Mouse (Mus musculus) MEL (cell line): ENCODE measurements around the gene 1520401A03Rik. TPM values are rescaled to one million over a fixed set of nuclear protein-coding genes. Genes with fewer than 3 reads are reported as not detected.

Experiments
- DNase-seq: peaks from one replicate; pipeline ENCODE4 v3.0.0; 2011; ENCODE audit warnings: low read depth, low spot score
- H3K27ac ChIP-seq: 2 replicates; pipeline ENCODE4 v1.5.1; 2012; ENCODE audit warnings: low read depth, mild to moderate bottlenecking, control low read depth, low read length, moderate library complexity; ENCODE audit not compliant: control insufficient read depth
- H3K27me3 ChIP-seq, 2 experiments: fragments of 150-350 bp in 1 of 2; sonication (generic) in 1 of 2; 2 replicates each; pipeline ENCODE4 v1.6.1; 2012; ENCODE audit warnings: low read length in 2 of 2, mild to moderate bottlenecking in 2 of 2, improper control_type of control experiment in 1 of 2, moderate library complexity in 1 of 2; ENCODE audit not compliant: insufficient read depth in 2 of 2, control insufficient read depth in 1 of 2
- H3K36me3 ChIP-seq, 2 experiments: 2 replicates each; pipeline ENCODE4 v1.6.1; 2012 to 2014; ENCODE audit warnings: low read length in 2 of 2, improper control_type of control experiment in 1 of 2, inconsistent platforms in 1 of 2, mild to moderate bottlenecking in 1 of 2; ENCODE audit not compliant: insufficient read depth in 2 of 2, control insufficient read depth in 1 of 2
- H3K4me1 ChIP-seq, 2 experiments: fragments of 150-350 bp in 1 of 2; sonication (generic) in 1 of 2; 2 replicates each; pipeline ENCODE4 v1.6.1; 2012; ENCODE audit warnings: low read length in 2 of 2, improper control_type of control experiment in 1 of 2, mild to moderate bottlenecking in 1 of 2; ENCODE audit not compliant: insufficient read depth in 2 of 2, control insufficient read depth in 1 of 2
- H3K4me3 ChIP-seq, 2 experiments: fragments of 150-350 bp in 1 of 2; sonication (generic) in 1 of 2; 2 replicates each; pipeline ENCODE4 v1.5.1; 2012; ENCODE audit warnings: low read depth in 2 of 2, low read length in 2 of 2, mild to moderate bottlenecking in 2 of 2, moderate library complexity in 2 of 2, control low read depth in 1 of 2, improper control_type of control experiment in 1 of 2; ENCODE audit not compliant: control insufficient read depth in 1 of 2, insufficient read depth in 1 of 2
- H3K79me2 ChIP-seq: 2 replicates; pipeline ENCODE4 v1.6.1; 2012; ENCODE audit warnings: mild to moderate bottlenecking, low read length, moderate library complexity; ENCODE audit not compliant: control insufficient read depth, poor library complexity, insufficient read depth
- H3K9ac ChIP-seq: 2 replicates; pipeline ENCODE4 v1.6.1; 2012; ENCODE audit warnings: low read depth, mild to moderate bottlenecking, control low read depth, low read length, moderate library complexity; ENCODE audit not compliant: control insufficient read depth, poor library complexity, severe bottlenecking
- H3K9me3 ChIP-seq: fragments of 150-350 bp; sonication (generic); replicated peaks from 2 replicates; pipeline ENCODE4 v1.6.1; 2012; ENCODE audit warnings: mild to moderate bottlenecking, low read length, improper control_type of control experiment, moderate library complexity; ENCODE audit not compliant: insufficient read depth
- BHLHE40 ChIP-seq: IDR thresholded peaks from 2 replicates; pipeline ENCODE4 v1.6.1; 2012; ENCODE audit warnings: low read depth, mild to moderate bottlenecking, inconsistent platforms, low read length, improper control_type of control experiment, borderline replicate concordance
- CHD1 ChIP-seq: IDR thresholded peaks from 2 replicates; pipeline ENCODE4 v1.6.1; 2012; ENCODE audit warnings: low read depth, mild to moderate bottlenecking, inconsistent platforms, low read length, improper control_type of control experiment
- CHD2 ChIP-seq: IDR thresholded peaks from 2 replicates; pipeline ENCODE4 v1.6.1; 2011; ENCODE audit warnings: low read length, improper control_type of control experiment
- CTCF ChIP-seq, 3 experiments: IDR thresholded peaks in 2 of 3; conservative IDR thresholded peaks in 1 of 3; 2 replicates each; pipeline ENCODE4 v1.5.1; 2011 to 2012; ENCODE audit warnings: low read length in 3 of 3, low read depth in 2 of 3, mild to moderate bottlenecking in 2 of 3, improper control_type of control experiment in 1 of 3, inconsistent platforms in 1 of 3, mixed read lengths in 1 of 3, moderate library complexity in 1 of 3; ENCODE audit not compliant: control insufficient read depth in 1 of 3, insufficient read depth in 1 of 3, poor library complexity in 1 of 3, severe bottlenecking in 1 of 3
- E2F4 ChIP-seq: IDR thresholded peaks from 2 replicates; pipeline ENCODE4 v1.6.1; 2011; ENCODE audit warnings: low read depth, low read length, improper control_type of control experiment, borderline replicate concordance
- ELF1 ChIP-seq: IDR thresholded peaks from 2 replicates; pipeline ENCODE4 v1.6.1; 2014; ENCODE audit warnings: low read depth, mild to moderate bottlenecking, inconsistent platforms, low read length, improper control_type of control experiment, moderate library complexity
- EP300 ChIP-seq, 2 experiments: IDR thresholded peaks; 2 replicates each; pipeline ENCODE4 v1.6.1; 2011; ENCODE audit warnings: improper control_type of control experiment in 2 of 2, low read length in 2 of 2, low read depth in 1 of 2, mild to moderate bottlenecking in 1 of 2
- ETS1 ChIP-seq: IDR thresholded peaks from 2 replicates; pipeline ENCODE4 v1.6.1; 2012; ENCODE audit warnings: low read depth, mild to moderate bottlenecking, inconsistent platforms, low read length, improper control_type of control experiment, moderate library complexity
- GABPA ChIP-seq: IDR thresholded peaks from 2 replicates; pipeline ENCODE4 v1.6.1; 2012; ENCODE audit warnings: low read depth, mild to moderate bottlenecking, inconsistent platforms, low read length, improper control_type of control experiment, moderate library complexity
- GATA1 ChIP-seq: IDR thresholded peaks from 2 replicates; pipeline ENCODE4 v1.6.1; 2011; ENCODE audit warnings: low read depth, low read length, improper control_type of control experiment
- HCFC1 ChIP-seq: IDR thresholded peaks from 2 replicates; pipeline ENCODE4 v1.6.1; 2012; ENCODE audit warnings: low read depth, mild to moderate bottlenecking, inconsistent platforms, low read length, improper control_type of control experiment, moderate library complexity
- JUND ChIP-seq: IDR thresholded peaks from 2 replicates; pipeline ENCODE4 v1.6.1; 2011; ENCODE audit warnings: low read depth, mild to moderate bottlenecking, improper control_type of control experiment, low read length
- KAT2A ChIP-seq: conservative IDR thresholded peaks from 2 replicates; pipeline ENCODE4 v1.6.1; 2012; ENCODE audit warnings: low read depth, low read length, improper control_type of control experiment, inconsistent platforms
- MAFK ChIP-seq: IDR thresholded peaks from 2 replicates; pipeline ENCODE4 v1.6.1; 2011; ENCODE audit warnings: low read depth, mild to moderate bottlenecking, low read length, improper control_type of control experiment, borderline replicate concordance
- MAX ChIP-seq: IDR thresholded peaks from 2 replicates; pipeline ENCODE4 v1.6.1; 2011; ENCODE audit warnings: low read length, improper control_type of control experiment
- MAZ ChIP-seq: IDR thresholded peaks from 2 replicates; pipeline ENCODE4 v1.6.1; 2012; ENCODE audit warnings: low read depth, mild to moderate bottlenecking, inconsistent platforms, low read length, improper control_type of control experiment
- MEF2A ChIP-seq: IDR thresholded peaks from 2 replicates; pipeline ENCODE4 v1.6.1; 2014; ENCODE audit warnings: low read depth, mild to moderate bottlenecking, inconsistent platforms, low read length, improper control_type of control experiment; ENCODE audit not compliant: poor library complexity, insufficient replicate concordance, severe bottlenecking; ENCODE audit errors: extremely low read depth
- MXI1 ChIP-seq: IDR thresholded peaks from 2 replicates; pipeline ENCODE4 v1.6.1; 2011; ENCODE audit warnings: mild to moderate bottlenecking, low read depth, low read length, improper control_type of control experiment
- MYB ChIP-seq: IDR thresholded peaks from 2 replicates; pipeline ENCODE4 v1.6.1; 2011; ENCODE audit warnings: mild to moderate bottlenecking, low read depth, low read length, improper control_type of control experiment
- MYC ChIP-seq: IDR thresholded peaks from 2 replicates; pipeline ENCODE4 v1.6.1; 2011; ENCODE audit warnings: low read depth, mild to moderate bottlenecking, low read length, improper control_type of control experiment, moderate library complexity
- NELFE ChIP-seq: IDR thresholded peaks from 2 replicates; pipeline ENCODE4 v1.6.1; 2011; ENCODE audit warnings: low read depth, low read length, improper control_type of control experiment
- NRF1 ChIP-seq: IDR thresholded peaks from 2 replicates; pipeline ENCODE4 v1.6.1; 2014; ENCODE audit warnings: low read depth, mild to moderate bottlenecking, inconsistent platforms, low read length, improper control_type of control experiment, moderate library complexity; ENCODE audit not compliant: poor library complexity, insufficient read depth, severe bottlenecking
- POLR2A ChIP-seq, 2 experiments: IDR thresholded peaks; 2 replicates each; pipeline ENCODE4 v1.6.1; 2011 to 2012; ENCODE audit warnings: low read length in 2 of 2, mild to moderate bottlenecking in 2 of 2, control low read depth in 1 of 2, improper control_type of control experiment in 1 of 2, low read depth in 1 of 2, moderate library complexity in 1 of 2; ENCODE audit not compliant: control insufficient read depth in 1 of 2, insufficient read depth in 1 of 2, poor library complexity in 1 of 2
- POLR2AphosphoS2 ChIP-seq: IDR thresholded peaks from 2 replicates; pipeline ENCODE4 v1.6.1; 2011; ENCODE audit warnings: low read length, improper control_type of control experiment
- POLR2AphosphoS5 ChIP-seq: IDR thresholded peaks from 2 replicates; pipeline ENCODE4 v1.6.1; 2012; ENCODE audit warnings: low read depth, borderline replicate concordance, mild to moderate bottlenecking, inconsistent platforms, low read length, moderate library complexity, mixed read lengths
- RAD21 ChIP-seq: IDR thresholded peaks from 2 replicates; pipeline ENCODE4 v1.6.1; 2011; ENCODE audit warnings: mild to moderate bottlenecking, low read depth, low read length, improper control_type of control experiment
- RCOR1 ChIP-seq: IDR thresholded peaks from 2 replicates; pipeline ENCODE4 v1.6.1; 2012; ENCODE audit warnings: low read depth, mild to moderate bottlenecking, inconsistent platforms, low read length, improper control_type of control experiment
- SIN3A ChIP-seq: IDR thresholded peaks from 2 replicates; pipeline ENCODE4 v1.6.1; 2012; ENCODE audit warnings: low read length, improper control_type of control experiment, inconsistent platforms
- SMC3 ChIP-seq: IDR thresholded peaks from 2 replicates; pipeline ENCODE4 v1.6.1; 2011; ENCODE audit warnings: low read depth, low read length, improper control_type of control experiment
- TAL1 ChIP-seq: IDR thresholded peaks from 2 replicates; pipeline ENCODE4 v1.6.1; 2012; ENCODE audit warnings: mild to moderate bottlenecking, inconsistent platforms, low read length, moderate library complexity, mixed read lengths
- TCF12 ChIP-seq: IDR thresholded peaks from 2 replicates; pipeline ENCODE4 v1.6.1; 2014; ENCODE audit warnings: low read depth, mild to moderate bottlenecking, inconsistent platforms, low read length, improper control_type of control experiment, moderate library complexity
- UBTF ChIP-seq: IDR thresholded peaks from 2 replicates; pipeline ENCODE4 v1.6.1; 2012; ENCODE audit warnings: low read depth, mild to moderate bottlenecking, inconsistent platforms, low read length, improper control_type of control experiment, moderate library complexity, borderline replicate concordance; ENCODE audit not compliant: insufficient read depth
- USF1 ChIP-seq: IDR thresholded peaks from 2 replicates; pipeline ENCODE4 v1.6.1; 2014; ENCODE audit warnings: low read depth, mild to moderate bottlenecking, inconsistent platforms, low read length, improper control_type of control experiment, moderate library complexity
- USF2 ChIP-seq, 2 experiments: IDR thresholded peaks; 2 replicates each; pipeline ENCODE4 v1.6.1; 2011 to 2012; ENCODE audit warnings: improper control_type of control experiment in 2 of 2, low read length in 2 of 2, borderline replicate concordance in 1 of 2, inconsistent platforms in 1 of 2, low read depth in 1 of 2, mild to moderate bottlenecking in 1 of 2; ENCODE audit not compliant: insufficient read depth in 1 of 2
- ZC3H11A ChIP-seq: IDR thresholded peaks from 2 replicates; pipeline ENCODE4 v1.6.1; 2012; ENCODE audit warnings: low read depth, mild to moderate bottlenecking, inconsistent platforms, low read length, improper control_type of control experiment
- ZNF384 ChIP-seq: IDR thresholded peaks from 2 replicates; pipeline ENCODE4 v1.6.1; 2012; ENCODE audit warnings: low read depth, mild to moderate bottlenecking, inconsistent platforms, low read length, improper control_type of control experiment
- polyA plus RNA-seq, 2 experiments: library from polyadenylated mRNA; stranded (reverse) in 1 of 2; unstranded in 1 of 2; fragments of >175 nt in 1 of 2; fragments of >200 nt in 1 of 2; gene quantifications; 2 replicates each; pipeline versions ENCODE4 v1.2.1 to v1.2.4; 2012; ENCODE audit warnings: low replicate concordance in 2 of 2, low read depth in 1 of 2; ENCODE audit not compliant: insufficient read length in 2 of 2, insufficient read depth in 1 of 2, missing spikeins in 1 of 2
- total RNA-seq: library from RNA; depleted of rRNA; stranded (reverse); fragments of 300-350 nt; gene quantifications from 2 replicates; pipeline ENCODE4 v1.2.3, GENCODE M21; 2012

The 1520401A03Rik gene
- total and polyA plus RNA-seq, 3 experiments = not detected

GRCm38 (mm10) chr17:23675564-23676281 lies 46.9 kb downstream of the 1520401A03Rik start:
- Histone ChIP-seq H3K36me3 (peaks cover 0 to 20% of the 10 kb centered on the region in 2 experiments; a peak in 2 of 4 replicates), H3K4me1 (peaks cover 0 to 27% of the 10 kb centered on the region in 2 experiments), H3K79me2 (peaks cover 15% of the 10 kb centered on the region), H3K9me3 (no peaks in the 10 kb centered on the region), H3K27me3 (no peaks in the 10 kb centered on the region), H3K9ac (peak overlapping the region; percentile 86), H3K4me3 (peak overlapping the region; percentile 81 to 89), H3K27ac (peak overlapping the region; percentile 66)
- DNase-seq = peak; percentile 90
- TF ChIP-seq MXI1 (no peak; the same call in 1 of the 2 replicates), MYB (no peak), ZNF384 (no peak), BHLHE40 (no peak), NRF1 (no peak), E2F4 (no peak), USF1 (no peak), MEF2A (no peak), RCOR1 (0 out of 2 replicates have a peak, but pooled peaks have one; percentile 15), SIN3A (peak; percentile 44), KAT2A (no peak), UBTF (no peak), TCF12 (no peak), MAZ (no peak; the same call in 1 of the 2 replicates), CHD1 (0 out of 2 replicates have a peak, but pooled peaks have one; percentile 14), ZC3H11A (no peak), GABPA (no peak), JUND (no peak), HCFC1 (no peak), POLR2A (IDR thresholded peaks at IDR 0.05; ENCODE audit: control insufficient read depth in 1 of 2, insufficient read depth in 1 of 2, low read depth in 1 of 2, low read length in 2 of 2, poor library complexity in 1 of 2) (no peak), POLR2AphosphoS2 (no peak), CHD2 (no peak), ETS1 (0 out of 2 replicates have a peak, but pooled peaks have one; percentile 22), MAFK (no peak), MAX (no peak), EP300 (IDR thresholded peaks at IDR 0.05; ENCODE audit: low read depth in 1 of 2, low read length in 2 of 2) (no peak), NELFE (0 out of 2 replicates have a peak, but pooled peaks have one; percentile 16), MYC (no peak), USF2 (IDR thresholded peaks at IDR 0.05; ENCODE audit: borderline replicate concordance in 1 of 2, insufficient read depth in 1 of 2, low read depth in 1 of 2, low read length in 2 of 2) (no peak), TAL1 (no peak), ELF1 (peak; percentile 41; the same call in 1 of the 2 replicates), RAD21 (no peak), CTCF (IDR thresholded peaks at IDR 0.05 in 2 of 3, conservative IDR thresholded peaks at IDR 0.05 in 1 of 3; ENCODE audit: control insufficient read depth in 1 of 3, insufficient read depth in 1 of 3, low read depth in 2 of 3, low read length in 3 of 3, poor library complexity in 1 of 3, severe bottlenecking in 1 of 3) (peak in 1 of 3 experiments; percentile 2; a peak in 1 of 6 replicates), POLR2AphosphoS5 (no peak), GATA1 (no peak), SMC3 (no peak)
